Mouse (Mus musculus): ENCODE measurements around the gene Kif5c. TPM values are rescaled to one million over a fixed set of nuclear protein-coding genes. Genes with fewer than 3 reads are reported as not detected.

Gene Kif5c
- polyA plus RNA-seq, 1 experiment from 2014 or later, result 96.4 TPM

GRCm38 (mm10) chr2:49616765-49617164 lies 2.3 kb upstream of the Kif5c start:
- Histone ChIP-seq H3K4me2 (no peak overlapping the region), H3K4me1 (ENCODE audit: control insufficient read depth, insufficient read depth, low read length) (peaks cover 5% of the 10 kb centered on the region), H3K9me3 (ENCODE audit: control insufficient read depth, low read length) (no peaks in the 10 kb centered on the region), H3K27ac (ENCODE audit: low read depth, low read length) (no peak overlapping the region), H3K9ac (ENCODE audit: low read length) (no peak overlapping the region), H3K36me3 (ENCODE audit: control insufficient read depth, insufficient read depth, low read length) (no peaks in the 10 kb centered on the region), H3K4me3 (ENCODE audit: low read depth, low read length) (no peak overlapping the region), H3K27me3 (ENCODE audit: control insufficient read depth, insufficient read depth, low read length) (no peaks in the 10 kb centered on the region)
- WGBS, result 80% methylated on average over 3 of the region's 3 CpGs
- no peak for DNase-seq (ENCODE audit: low spot score, missing footprints)
- ATAC-seq (ENCODE audit: low FRiP score), result no peak

DNA sequence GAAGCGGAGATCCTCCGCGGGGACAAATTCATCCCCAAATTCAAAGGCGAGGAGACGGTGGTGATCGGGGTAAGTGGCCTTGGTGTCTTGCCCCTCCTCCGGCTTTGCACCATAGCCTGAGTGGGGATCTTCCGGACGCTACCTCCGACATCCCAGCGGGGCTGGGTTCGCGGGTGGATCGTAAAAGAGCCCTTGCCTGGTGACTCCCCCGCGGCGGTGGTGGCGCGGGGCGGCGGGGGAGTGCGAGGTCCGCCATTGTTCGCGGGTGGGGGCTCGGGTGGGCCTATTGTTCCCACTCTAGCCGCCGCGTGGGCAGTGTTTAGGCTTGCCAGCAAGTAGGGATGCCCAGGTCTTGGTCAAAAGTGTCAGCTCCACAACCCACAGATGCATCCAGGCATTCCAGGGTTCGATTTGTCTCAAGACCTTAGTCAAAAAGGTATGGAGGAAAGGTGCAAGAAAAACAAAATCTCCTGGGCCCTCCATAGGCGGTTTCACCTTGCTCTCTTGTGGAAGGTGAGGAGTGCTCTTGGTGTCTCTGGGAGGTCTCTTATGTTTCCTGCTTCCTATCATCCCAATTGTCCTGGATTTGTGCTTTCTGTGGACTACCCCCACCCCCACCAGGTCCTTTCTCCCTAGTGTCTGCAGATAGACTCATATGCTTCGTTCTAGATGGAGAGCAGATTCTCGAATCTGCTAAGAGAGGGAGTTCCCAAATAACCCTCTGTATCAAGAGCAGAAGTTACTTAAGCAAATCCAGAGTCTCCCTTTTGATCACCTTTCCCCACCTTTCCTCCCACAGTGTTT lies 823 bp downstream of the Kif5c start:
- DNase-seq (ENCODE audit: low spot score, missing footprints) (peak; percentile 94), ATAC-seq (ENCODE audit: low FRiP score) (peak; percentile 33)
- H3K27ac ChIP-seq (ENCODE audit: low read depth, low read length), result peak overlapping the region; percentile 68
- peak overlapping the region; percentile 95 for H3K9ac ChIP-seq (ENCODE audit: low read length)
- peaks cover 5% of the 10 kb centered on the region for H3K4me1 ChIP-seq (ENCODE audit: control insufficient read depth, insufficient read depth, low read length)
- H3K36me3 ChIP-seq (ENCODE audit: control insufficient read depth, insufficient read depth, low read length), result peaks cover 7% of the 10 kb centered on the region; the same call in 1 of the 2 replicates
- WGBS, result under 1% methylated on average over 33 of the region's 33 CpGs
- no peaks in the 10 kb centered on the region; the same call in 1 of the 2 replicates for H3K9me3 ChIP-seq (ENCODE audit: control insufficient read depth, low read length)
- no peaks in the 10 kb centered on the region for H3K27me3 ChIP-seq (ENCODE audit: control insufficient read depth, insufficient read depth, low read length)
- peak overlapping the region; percentile 94 for H3K4me3 ChIP-seq (ENCODE audit: low read depth, low read length)
- H3K4me2 ChIP-seq, result peak overlapping the region; percentile 62

DNA sequence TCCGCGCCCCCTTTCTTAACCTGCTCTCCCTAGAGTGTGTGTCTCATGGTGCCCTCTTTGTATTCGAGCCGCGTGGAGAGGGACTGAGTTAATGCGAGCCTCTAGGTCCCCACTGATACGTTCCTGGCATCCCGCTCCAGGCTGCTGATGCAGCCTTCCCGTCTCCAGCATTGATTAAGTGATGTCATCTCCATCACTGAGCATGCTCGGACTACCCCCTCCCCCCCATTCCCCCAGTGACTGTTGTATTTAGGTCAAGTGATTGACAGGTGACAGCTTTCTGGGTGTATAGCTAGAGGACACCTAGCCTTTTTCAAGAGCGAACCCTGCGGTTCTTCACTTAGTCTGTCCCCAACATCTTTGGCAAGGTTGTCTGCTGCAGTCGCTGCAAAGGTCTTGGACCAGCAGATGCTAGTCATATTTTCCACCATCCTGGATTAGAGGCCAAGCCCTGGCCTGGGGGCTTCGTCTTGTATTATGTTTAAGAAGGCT lies 1.6 kb downstream of the Kif5c start:
- Histone ChIP-seq H3K27ac (ENCODE audit: low read depth, low read length) (peak overlapping the region; percentile 68), H3K27me3 (ENCODE audit: control insufficient read depth, insufficient read depth, low read length) (no peaks in the 10 kb centered on the region), H3K4me1 (ENCODE audit: control insufficient read depth, insufficient read depth, low read length) (peaks cover 5% of the 10 kb centered on the region), H3K9ac (ENCODE audit: low read length) (peak overlapping the region; percentile 95), H3K36me3 (ENCODE audit: control insufficient read depth, insufficient read depth, low read length) (peaks cover 7% of the 10 kb centered on the region; the same call in 1 of the 2 replicates), H3K4me3 (ENCODE audit: low read depth, low read length) (peak overlapping the region; percentile 94), H3K9me3 (ENCODE audit: control insufficient read depth, low read length) (no peaks in the 10 kb centered on the region; the same call in 1 of the 2 replicates), H3K4me2 (peak overlapping the region; percentile 62)
- 10% methylated on average over 14 of the region's 14 CpGs for WGBS
- DNase-seq (ENCODE audit: low spot score, missing footprints) (peak; percentile 95), ATAC-seq (ENCODE audit: low FRiP score) (peak; percentile 82)

GRCm38 (mm10) chr2:49621234-49621633 lies 2.1 kb downstream of the Kif5c start:
- Histone ChIP-seq H3K4me1 (ENCODE audit: control insufficient read depth, insufficient read depth, low read length) (peaks cover 5% of the 10 kb centered on the region), H3K27ac (ENCODE audit: low read depth, low read length) (peak overlapping the region; percentile 57), H3K27me3 (ENCODE audit: control insufficient read depth, insufficient read depth, low read length) (no peaks in the 10 kb centered on the region), H3K4me3 (ENCODE audit: low read depth, low read length) (peak overlapping the region; percentile 94), H3K9me3 (ENCODE audit: control insufficient read depth, low read length) (no peaks in the 10 kb centered on the region; the same call in 1 of the 2 replicates), H3K36me3 (ENCODE audit: control insufficient read depth, insufficient read depth, low read length) (peaks cover 7% of the 10 kb centered on the region; the same call in 1 of the 2 replicates), H3K4me2 (peak overlapping the region; percentile 62), H3K9ac (ENCODE audit: low read length) (0 out of 2 replicates have a peak overlapping the region, but pooled peaks have one; percentile 28)
- ATAC-seq (ENCODE audit: low FRiP score), result no peak
- 76% methylated on average over 1 of the region's 1 CpGs for WGBS
- no peak for DNase-seq (ENCODE audit: low spot score, missing footprints)

DNA sequence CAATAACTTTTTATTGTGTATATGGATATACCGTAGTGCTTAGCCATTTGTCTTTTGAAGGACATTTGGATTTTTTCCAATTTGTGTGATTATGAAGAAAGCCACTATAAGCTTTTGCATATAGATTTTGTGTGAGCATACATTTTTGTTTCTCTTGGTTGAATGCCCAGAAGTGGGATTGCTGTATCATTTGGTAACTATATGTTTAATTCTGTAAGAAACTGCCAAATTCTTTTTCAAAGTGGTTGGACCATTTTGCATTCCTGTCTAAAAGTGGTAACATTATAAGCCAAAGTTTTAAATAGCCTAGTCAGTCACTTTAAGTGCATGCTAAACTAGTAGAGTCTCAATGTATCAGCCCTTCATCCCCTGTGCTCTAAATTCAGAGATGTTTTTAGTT lies 6.5 kb downstream of the Kif5c start:
- Histone ChIP-seq H3K4me3 (ENCODE audit: low read depth, low read length) (no peak overlapping the region), H3K36me3 (ENCODE audit: control insufficient read depth, insufficient read depth, low read length) (peaks cover 7% of the 10 kb centered on the region; the same call in 1 of the 2 replicates), H3K27ac (ENCODE audit: low read depth, low read length) (no peak overlapping the region), H3K27me3 (ENCODE audit: control insufficient read depth, insufficient read depth, low read length) (no peaks in the 10 kb centered on the region), H3K9ac (ENCODE audit: low read length) (no peak overlapping the region), H3K4me1 (ENCODE audit: control insufficient read depth, insufficient read depth, low read length) (peaks cover 7% of the 10 kb centered on the region), H3K9me3 (ENCODE audit: control insufficient read depth, low read length) (no peaks in the 10 kb centered on the region; the same call in 1 of the 2 replicates), H3K4me2 (no peak overlapping the region)
- no peak for ATAC-seq (ENCODE audit: low FRiP score)
- DNase-seq (ENCODE audit: low spot score, missing footprints), result no peak
- WGBS, result 96% methylated on average over 1 of the region's 1 CpGs

DNA sequence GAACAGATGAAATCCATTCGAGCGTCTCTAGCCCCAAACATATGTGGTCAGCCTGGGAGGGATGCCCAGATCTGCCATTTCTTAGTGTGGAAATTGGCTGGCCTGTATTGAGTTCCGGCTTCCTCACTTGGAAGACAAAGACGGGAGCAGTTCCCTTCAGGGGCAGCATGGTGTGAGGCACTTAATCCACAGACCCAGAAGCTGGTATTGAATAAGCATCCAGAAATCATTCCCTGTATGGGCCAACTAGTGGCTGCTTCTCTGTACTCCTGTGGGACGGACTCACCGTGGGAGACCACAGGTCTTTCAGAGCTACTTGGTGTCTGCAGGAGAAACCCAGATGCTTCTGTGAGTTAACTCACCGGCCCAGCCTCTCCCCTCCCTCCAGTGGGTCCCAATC lies 8.5 kb downstream of the Kif5c start:
- 63% methylated on average over 7 of the region's 7 CpGs for WGBS
- DNase-seq (ENCODE audit: low spot score, missing footprints) (no peak), ATAC-seq (ENCODE audit: low FRiP score) (no peak)
- Histone ChIP-seq H3K4me3 (ENCODE audit: low read depth, low read length) (no peak overlapping the region), H3K4me1 (ENCODE audit: control insufficient read depth, insufficient read depth, low read length) (peaks cover 5% of the 10 kb centered on the region), H3K9ac (ENCODE audit: low read length) (no peak overlapping the region), H3K27me3 (ENCODE audit: control insufficient read depth, insufficient read depth, low read length) (no peaks in the 10 kb centered on the region), H3K9me3 (ENCODE audit: control insufficient read depth, low read length) (no peaks in the 10 kb centered on the region; the same call in 1 of the 2 replicates), H3K4me2 (no peak overlapping the region), H3K27ac (ENCODE audit: low read depth, low read length) (no peak overlapping the region), H3K36me3 (ENCODE audit: control insufficient read depth, insufficient read depth, low read length) (peaks cover 7% of the 10 kb centered on the region)

- Histone ChIP-seq H3K4me2 (no peak overlapping the region), H3K9ac (ENCODE audit: low read length) (no peak overlapping the region), H3K4me3 (ENCODE audit: low read depth, low read length) (no peak overlapping the region), H3K36me3 (ENCODE audit: control insufficient read depth, insufficient read depth, low read length) (peaks cover 4% of the 10 kb centered on the region), H3K4me1 (ENCODE audit: control insufficient read depth, insufficient read depth, low read length) (peaks cover 11% of the 10 kb centered on the region), H3K9me3 (ENCODE audit: control insufficient read depth, low read length) (no peaks in the 10 kb centered on the region), H3K27ac (ENCODE audit: low read depth, low read length) (no peak overlapping the region), H3K27me3 (ENCODE audit: control insufficient read depth, insufficient read depth, low read length) (no peaks in the 10 kb centered on the region)
- ATAC-seq (ENCODE audit: low FRiP score) (no peak), DNase-seq (ENCODE audit: low spot score, missing footprints) (no peak)
- WGBS, result 81% methylated on average over 6 of the region's 6 CpGs
These were observed 9.1 kb downstream of the Kif5c start for GRCm38 (mm10) chr2:49628094-49628705.

DNA sequence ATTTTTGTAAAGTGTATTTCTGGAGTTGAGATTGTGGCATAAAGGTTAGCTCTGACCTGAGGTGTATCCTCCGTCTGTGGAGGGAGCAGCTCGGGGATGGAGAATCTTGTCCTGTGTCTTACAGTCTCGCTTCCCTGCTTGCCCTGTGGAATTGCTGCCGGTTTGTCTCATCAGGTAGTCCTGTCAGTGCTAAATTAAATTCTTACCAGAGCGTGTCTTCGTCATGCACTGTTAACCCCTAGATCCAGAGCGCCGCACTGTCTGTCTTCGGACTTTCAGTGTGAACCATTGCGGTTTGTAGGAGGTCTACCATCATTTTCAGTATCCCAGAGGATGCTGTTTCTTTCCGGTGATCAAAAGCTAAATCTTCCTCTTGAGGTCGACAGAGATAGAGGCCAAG lies 10.1 kb downstream of the Kif5c start:
- Histone ChIP-seq H3K9ac (ENCODE audit: low read length) (no peak overlapping the region), H3K27me3 (ENCODE audit: control insufficient read depth, insufficient read depth, low read length) (no peaks in the 10 kb centered on the region), H3K4me2 (no peak overlapping the region), H3K27ac (ENCODE audit: low read depth, low read length) (no peak overlapping the region), H3K4me1 (ENCODE audit: control insufficient read depth, insufficient read depth, low read length) (peaks cover 21% of the 10 kb centered on the region), H3K9me3 (ENCODE audit: control insufficient read depth, low read length) (no peaks in the 10 kb centered on the region), H3K4me3 (ENCODE audit: low read depth, low read length) (no peak overlapping the region), H3K36me3 (ENCODE audit: control insufficient read depth, insufficient read depth, low read length) (peaks cover 4% of the 10 kb centered on the region)
- DNase-seq (ENCODE audit: low spot score, missing footprints) (no peak), ATAC-seq (ENCODE audit: low FRiP score) (no peak)
- 67% methylated on average over 12 of the region's 12 CpGs for WGBS

DNA sequence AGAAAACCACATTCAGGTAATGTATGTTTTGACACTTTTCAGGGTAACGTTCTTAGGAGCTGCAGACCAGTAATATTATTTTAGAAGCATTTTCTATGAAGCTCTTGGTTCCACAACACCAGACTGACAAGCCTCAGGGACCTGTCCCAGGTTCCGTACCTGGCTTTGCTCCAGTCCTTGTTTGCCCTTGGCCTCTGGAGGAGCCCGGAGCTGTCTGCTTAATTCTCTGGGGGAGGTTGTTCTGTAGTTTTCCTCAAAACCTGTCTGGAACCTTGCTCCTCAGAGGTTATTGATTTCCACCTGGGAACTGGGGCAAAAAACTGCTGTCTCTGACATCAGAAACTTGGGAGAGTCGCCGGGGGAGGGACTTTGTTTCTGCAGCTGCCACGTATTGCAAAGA lies 11.5 kb downstream of the Kif5c start:
- ATAC-seq (ENCODE audit: low FRiP score) (no peak), DNase-seq (ENCODE audit: low spot score, missing footprints) (no peak)
- Histone ChIP-seq H3K9me3 (ENCODE audit: control insufficient read depth, low read length) (no peaks in the 10 kb centered on the region), H3K9ac (ENCODE audit: low read length) (no peak overlapping the region), H3K36me3 (ENCODE audit: control insufficient read depth, insufficient read depth, low read length) (peaks cover 4% of the 10 kb centered on the region), H3K27ac (ENCODE audit: low read depth, low read length) (no peak overlapping the region), H3K4me1 (ENCODE audit: control insufficient read depth, insufficient read depth, low read length) (peaks cover 24% of the 10 kb centered on the region), H3K27me3 (ENCODE audit: control insufficient read depth, insufficient read depth, low read length) (no peaks in the 10 kb centered on the region), H3K4me3 (ENCODE audit: low read depth, low read length) (no peak overlapping the region), H3K4me2 (no peak overlapping the region)
- WGBS, result 90% methylated on average over 6 of the region's 6 CpGs
